Mouse (Mus musculus) neural tube, embryonic 15.5 days (tissue): ENCODE measurements around the gene Olfr381. TPM values are rescaled to one million over a fixed set of nuclear protein-coding genes. Genes with fewer than 3 reads are reported as not detected.
"Not testable (repeated sequence)": the region's sequence is repeated elsewhere in the genome, so short reads cannot be mapped to it uniquely, and the experiment has no call there.

Source experiments
- ATAC-seq: fragments of 200-750 bp; cut with Nextera tagmentation; 2 replicates; pipeline ENCODE4 v1.8.0; 2017; ENCODE audit warnings: mild to moderate bottlenecking, moderate TSS enrichment, moderate library complexity; ENCODE audit not compliant: low FRiP score
- H3K27ac ChIP-seq: fragments of 300-500 bp; sonication (generic); replicated peaks from 2 replicates; pipeline ENCODE4 v1.5.1; 2015; ENCODE audit warnings: mild to moderate bottlenecking, inconsistent platforms
- H3K27me3 ChIP-seq: fragments of 300-500 bp; sonication (generic); replicated peaks from 2 replicates; pipeline ENCODE4 v1.6.1; 2015; ENCODE audit warnings: inconsistent platforms
- H3K36me3 ChIP-seq: fragments of 300-500 bp; sonication (generic); 2 replicates; pipeline ENCODE4 v1.6.1; 2015; ENCODE audit warnings: inconsistent platforms
- H3K4me1 ChIP-seq: fragments of 300-500 bp; sonication (generic); 2 replicates; pipeline ENCODE4 v1.6.1; 2015; ENCODE audit warnings: inconsistent platforms
- H3K4me2 ChIP-seq: fragments of 300-500 bp; sonication (generic); 2 replicates; pipeline ENCODE4 v1.6.1; 2015; ENCODE audit warnings: inconsistent platforms, mild to moderate bottlenecking, moderate library complexity
- H3K4me3 ChIP-seq: fragments of 300-500 bp; sonication (generic); replicated peaks from 2 replicates; pipeline ENCODE4 v1.5.1; 2015; ENCODE audit warnings: mild to moderate bottlenecking, inconsistent platforms
- H3K9ac ChIP-seq: fragments of 300-500 bp; sonication (generic); replicated peaks from 2 replicates; pipeline ENCODE4 v1.6.1; 2015; ENCODE audit warnings: mild to moderate bottlenecking, inconsistent platforms
- H3K9me3 ChIP-seq: fragments of 300-500 bp; sonication (generic); replicated peaks from 2 replicates; pipeline ENCODE4 v1.6.1; 2016; ENCODE audit warnings: inconsistent platforms
- whole genome bisulfite sequencing: fragments of 180-500 bp; shearing (Covaris S2); methylation state at CpG from one replicate; pipeline ENCODE4 v1.1.7; 2015; ENCODE audit warnings: mixed read lengths; 5-methylcytosine and 5-hydroxymethylcytosine counted together
- polyA plus RNA-seq: library from polyadenylated mRNA; unstranded; fragments of >200 nt; fragmentation: Nextera tagmentation; extraction: Ambion mirVana; gene quantifications from 2 replicates; pipeline ENCODE4 v1.2.1, GENCODE M21; 2015

Gene Olfr381
- polyA plus RNA-seq = not detected in 2 replicates

DNA sequence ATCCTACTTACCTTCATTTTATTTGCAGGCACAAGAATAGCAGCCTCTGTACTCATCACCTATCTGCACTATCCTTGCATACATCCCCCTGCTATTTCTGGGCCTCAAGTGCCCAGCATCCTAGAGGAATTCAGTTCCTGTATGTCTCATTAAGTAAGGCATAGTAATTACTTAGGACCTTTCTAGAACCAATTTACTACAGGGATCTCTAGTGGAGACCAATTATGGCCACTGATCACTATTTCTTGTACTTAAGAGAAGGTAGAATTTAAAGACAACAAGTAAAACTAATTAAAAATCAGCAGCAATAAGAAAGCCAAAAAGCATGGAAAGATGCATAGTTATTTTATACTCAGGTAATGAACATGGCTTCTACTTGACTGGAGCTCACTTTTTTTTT lies at the start of gene Olfr381:
Gene Olfr381 (minus strand): TSS at position 101 of the 400 bp plus-strand sequence.
- no peak within 1 kb of the TSS for H3K4me3 ChIP-seq
- no peaks in the 10 kb centered on the region for H3K36me3 ChIP-seq
- ATAC-seq = no peak
- no peaks in the 10 kb centered on the region for H3K27me3 ChIP-seq
- H3K27ac ChIP-seq = no peak within 1 kb of the TSS
- H3K4me1 ChIP-seq = no peaks in the 10 kb centered on the region
- no peak within 1 kb of the TSS for H3K4me2 ChIP-seq
- no peaks in the 10 kb centered on the region for H3K9me3 ChIP-seq
- no peak within 1 kb of the TSS for H3K9ac ChIP-seq

DNA sequence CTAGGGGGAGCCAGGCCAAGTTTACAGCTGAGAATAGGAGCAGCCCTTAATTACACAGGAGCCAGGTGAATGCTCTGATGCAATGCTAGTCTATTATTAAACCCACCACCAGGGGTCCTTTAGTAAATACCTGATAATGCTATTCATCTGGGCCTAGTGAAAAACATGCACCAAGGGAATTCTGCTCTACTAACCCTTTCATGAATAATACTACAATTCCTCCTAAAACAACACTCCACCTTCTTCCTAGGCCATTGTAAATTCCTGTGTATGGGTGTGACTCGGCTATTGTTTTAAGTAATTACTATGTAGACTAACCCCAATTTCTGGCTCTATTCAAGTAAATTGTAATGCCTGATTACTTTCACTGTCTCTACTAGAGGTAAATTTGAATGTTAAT lies 37.6 kb upstream of the Olfr381 start:
- H3K27ac ChIP-seq, H3K36me3 ChIP-seq, H3K4me1 ChIP-seq, H3K9ac ChIP-seq, H3K9me3 ChIP-seq, ATAC-seq, H3K4me3 ChIP-seq, H3K27me3 ChIP-seq, H3K4me2 ChIP-seq: not testable (repeated sequence)
- WGBS = 83% methylated on average over 1 of the region's 1 CpGs

DNA sequence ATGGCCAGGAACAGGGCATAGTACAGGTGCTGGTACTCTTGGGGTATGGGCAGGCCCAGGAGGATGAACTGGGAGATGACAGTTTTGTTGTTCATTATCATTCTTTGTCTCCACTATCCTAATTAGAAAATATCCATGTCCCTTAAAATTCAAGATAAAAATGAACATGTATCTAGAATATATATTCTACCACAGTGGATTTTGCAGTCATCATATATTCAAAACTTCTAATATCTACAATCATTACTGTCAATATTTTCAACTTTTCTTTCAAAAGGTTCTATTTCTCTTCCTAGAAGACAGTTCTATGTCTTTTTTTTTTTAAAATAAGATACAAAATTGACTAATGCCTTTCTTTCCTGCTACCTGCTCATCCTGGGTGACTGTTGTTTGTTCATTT lies 25.7 kb upstream of the Olfr381 start, which contains the start of gene Olfr382:
Gene Olfr382 (minus strand): TSS at position 101 of the 400 bp plus-strand sequence.
- Histone ChIP-seq H3K4me1 (no peaks in the 10 kb centered on the region), H3K27ac (no peak within 1 kb of the TSS), H3K27me3 (no peaks in the 10 kb centered on the region), H3K4me2 (no peak within 1 kb of the TSS), H3K4me3 (no peak within 1 kb of the TSS), H3K9me3 (no peaks in the 10 kb centered on the region; the same call in 1 of the 2 replicates), H3K9ac (no peak within 1 kb of the TSS), H3K36me3 (no peaks in the 10 kb centered on the region)
- ATAC-seq = no peak

DNA sequence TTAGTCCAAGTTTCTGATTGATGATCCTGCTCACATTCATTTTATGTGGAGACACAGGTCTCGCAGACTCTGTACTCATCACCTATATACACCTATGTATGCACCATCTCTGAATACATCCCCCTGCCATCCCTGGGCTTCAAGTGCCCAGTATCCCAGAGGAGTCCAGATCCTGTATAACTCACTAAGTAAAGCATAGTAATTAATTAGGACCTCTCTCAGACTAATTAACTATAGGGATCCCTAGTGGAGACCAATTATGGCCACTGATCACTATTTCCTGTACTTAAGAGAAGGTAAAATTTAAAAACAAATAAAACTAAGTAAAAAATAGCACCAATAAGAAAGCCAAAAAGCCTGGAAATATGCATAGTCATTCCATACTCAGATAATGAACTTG lies 34.0 kb downstream of the Olfr381 start, which contains the start of gene Olfr380:
Gene Olfr380 (minus strand): TSS at position 101 of the 400 bp plus-strand sequence.
- H3K27ac ChIP-seq = no peak within 1 kb of the TSS
- 94% methylated on average over 1 of the region's 1 CpGs for WGBS

More for the DNA sequence above, 34.0 kb downstream of the Olfr381 start, which contains the start of gene Olfr380:
- ATAC-seq = no peak
- H3K36me3 ChIP-seq = no peaks in the 10 kb centered on the region
- H3K4me3 ChIP-seq = no peak within 1 kb of the TSS
- no peaks in the 10 kb centered on the region for H3K4me1 ChIP-seq
- no peaks in the 10 kb centered on the region for H3K27me3 ChIP-seq
- H3K9me3 ChIP-seq = no peaks in the 10 kb centered on the region
- H3K4me2 ChIP-seq = no peak within 1 kb of the TSS
- no peak within 1 kb of the TSS for H3K9ac ChIP-seq

Other genes starting within 250 kb of the Olfr381 start
- 0.20 and 0.29 TPM in 2 replicates for gene Trpv3, start 224.2 kb downstream of the Olfr381 start, polyA plus RNA-seq
- 3.4 and 4.0 TPM in 2 replicates for gene Aspa, start 162.0 kb downstream of the Olfr381 start, polyA plus RNA-seq
- gene Gm49340, start 161.9 kb downstream of the Olfr381 start, polyA plus RNA-seq = not detected in 2 replicates
- gene Spata22, start 161.9 kb downstream of the Olfr381 start, polyA plus RNA-seq = 0.12 and 0.19 TPM in 2 replicates
- not detected in 2 replicates for gene Olfr20, start 140.8 kb downstream of the Olfr381 start, polyA plus RNA-seq
- not detected in 2 replicates for gene Olfr376, start 120.4 kb downstream of the Olfr381 start, polyA plus RNA-seq
- gene Olfr1, start 92.0 kb downstream of the Olfr381 start, polyA plus RNA-seq = not detected in 2 replicates
- not detected in 2 replicates for gene Olfr378, start 63.1 kb downstream of the Olfr381 start, polyA plus RNA-seq
- gene Olfr380, start 34.1 kb downstream of the Olfr381 start, polyA plus RNA-seq = not detected in 2 replicates
- not detected in 2 replicates for gene Olfr382, start 25.6 kb upstream of the Olfr381 start, polyA plus RNA-seq
- gene Olfr385, start 101.4 kb upstream of the Olfr381 start, polyA plus RNA-seq = not detected in 2 replicates
- gene Olfr384, start 107.0 kb upstream of the Olfr381 start, polyA plus RNA-seq = not detected in 2 replicates
- gene Zfp735, start 197.2 kb upstream of the Olfr381 start, polyA plus RNA-seq = not detected in 2 replicates